Mouse (Mus musculus): Measurements from ENCODE around the gene Dvl3. TPM values are rescaled to one million over a fixed set of nuclear protein-coding genes. Genes with fewer than 3 reads are reported as not detected.
A peak's percentile ranks its signal among the peaks of the same experiment; 100 is the strongest.

Gene Dvl3
- polyA plus RNA-seq, 1 experiment: not detected

GRCm38 (mm10) chr16:20549161-20549560, 32.4 kb downstream of the Dvl3 start:
- peak overlapping the region; percentile 80 for H3K4me3 ChIP-seq (ENCODE audit: insufficient read depth, low read depth, low read length)
- TF ChIP-seq POLR2A (IDR thresholded peaks at IDR 0.05; ENCODE audit: insufficient read depth, low read depth, low read length) (no peak), CTCF (IDR thresholded peaks at IDR 0.05; ENCODE audit: insufficient read depth, low read depth, low read length) (no peak)
- no peak overlapping the region for H3K27ac ChIP-seq (ENCODE audit: insufficient read depth, low read depth, low read length)
- 46% methylated on average over 9 of the region's 9 CpGs for WGBS
- H3K4me1 ChIP-seq (ENCODE audit: control insufficient read depth, insufficient read depth, low read length): peaks cover 3% of the 10 kb centered on the region; the same call in 1 of the 2 replicates

- WGBS: 95% methylated on average over 5 of the region's 5 CpGs
Measured at GRCm38 (mm10) chr16:20551691-20552090, 34.9 kb downstream of the Dvl3 start.

GRCm38 (mm10) chr16:20552594-20552993, 35.8 kb downstream of the Dvl3 start:
- TF ChIP-seq CTCF (IDR thresholded peaks at IDR 0.05; ENCODE audit: insufficient read depth, low read depth, low read length): no peak
- TF ChIP-seq POLR2A (IDR thresholded peaks at IDR 0.05; ENCODE audit: insufficient read depth, low read depth, low read length): no peak
- Histone ChIP-seq H3K27ac (ENCODE audit: insufficient read depth, low read depth, low read length) (no peak overlapping the region), H3K4me1 (ENCODE audit: control insufficient read depth, insufficient read depth, low read length) (peaks cover 3% of the 10 kb centered on the region; the same call in 1 of the 2 replicates), H3K4me3 (ENCODE audit: insufficient read depth, low read depth, low read length) (no peak overlapping the region)
- WGBS: 61% methylated on average over 1 of the region's 1 CpGs

More at GRCm38 (mm10) chr16:20551691-20552090, 34.9 kb downstream of the Dvl3 start:
- TF ChIP-seq CTCF (IDR thresholded peaks at IDR 0.05; ENCODE audit: insufficient read depth, low read depth, low read length) (no peak), POLR2A (IDR thresholded peaks at IDR 0.05; ENCODE audit: insufficient read depth, low read depth, low read length) (no peak)
- H3K27ac ChIP-seq (ENCODE audit: insufficient read depth, low read depth, low read length): no peak overlapping the region
- H3K4me1 ChIP-seq (ENCODE audit: control insufficient read depth, insufficient read depth, low read length): peaks cover 3% of the 10 kb centered on the region; the same call in 1 of the 2 replicates
- no peak overlapping the region for H3K4me3 ChIP-seq (ENCODE audit: insufficient read depth, low read depth, low read length)

GRCm38 (mm10) chr16:20555000-20555399, 38.2 kb downstream of the Dvl3 start:
- Histone ChIP-seq H3K4me1 (ENCODE audit: control insufficient read depth, insufficient read depth, low read length) (no peaks in the 10 kb centered on the region), H3K4me3 (ENCODE audit: insufficient read depth, low read depth, low read length) (no peak overlapping the region), H3K27ac (ENCODE audit: insufficient read depth, low read depth, low read length) (no peak overlapping the region)
- WGBS: 86% methylated on average over 6 of the region's 6 CpGs
- TF ChIP-seq POLR2A (IDR thresholded peaks at IDR 0.05; ENCODE audit: insufficient read depth, low read depth, low read length) (no peak), CTCF (IDR thresholded peaks at IDR 0.05; ENCODE audit: insufficient read depth, low read depth, low read length) (no peak)

GRCm38 (mm10) chr16:20557381-20557780, 40.6 kb downstream of the Dvl3 start:
- H3K4me3 ChIP-seq (ENCODE audit: insufficient read depth, low read depth, low read length): no peak overlapping the region
- WGBS: 84% methylated on average over 7 of the region's 7 CpGs
- no peak for TF ChIP-seq CTCF (IDR thresholded peaks at IDR 0.05; ENCODE audit: insufficient read depth, low read depth, low read length)
- TF ChIP-seq POLR2A (IDR thresholded peaks at IDR 0.05; ENCODE audit: insufficient read depth, low read depth, low read length): no peak
- no peaks in the 10 kb centered on the region for H3K4me1 ChIP-seq (ENCODE audit: control insufficient read depth, insufficient read depth, low read length)
- H3K27ac ChIP-seq (ENCODE audit: insufficient read depth, low read depth, low read length): no peak overlapping the region

GRCm38 (mm10) chr16:20565075-20565474, 48.3 kb downstream of the Dvl3 start:
- TF ChIP-seq CTCF (IDR thresholded peaks at IDR 0.05; ENCODE audit: insufficient read depth, low read depth, low read length) (no peak), POLR2A (IDR thresholded peaks at IDR 0.05; ENCODE audit: insufficient read depth, low read depth, low read length) (no peak)
- no peak overlapping the region for H3K27ac ChIP-seq (ENCODE audit: insufficient read depth, low read depth, low read length)
- WGBS: 27% methylated on average over 1 of the region's 1 CpGs
- no peak overlapping the region for H3K4me3 ChIP-seq (ENCODE audit: insufficient read depth, low read depth, low read length)
- no peaks in the 10 kb centered on the region for H3K4me1 ChIP-seq (ENCODE audit: control insufficient read depth, insufficient read depth, low read length)

Other genes with a start within 250 kb of the Dvl3 start
- gene Parl, start 214.6 kb upstream of the Dvl3 start, polyA plus RNA-seq (2012; ENCODE audit: insufficient read depth, insufficient read length, low replicate concordance, missing spikeins): not detected in 2 replicates
- not detected in 2 replicates for gene Cyp2ab1, start 191.6 kb upstream of the Dvl3 start, polyA plus RNA-seq (2012; ENCODE audit: insufficient read depth, insufficient read length, low replicate concordance, missing spikeins)
- gene Abcc5, start 90.6 kb upstream of the Dvl3 start, polyA plus RNA-seq (2012; ENCODE audit: insufficient read depth, insufficient read length, low replicate concordance, missing spikeins): 577 and 578 TPM in 2 replicates
- not detected in 2 replicates for gene Eif2b5, start 18.2 kb upstream of the Dvl3 start, polyA plus RNA-seq (2012; ENCODE audit: insufficient read depth, insufficient read length, low replicate concordance, missing spikeins)
- gene Ap2m1, start 18.5 kb downstream of the Dvl3 start, polyA plus RNA-seq (2012; ENCODE audit: insufficient read depth, insufficient read length, low replicate concordance, missing spikeins): 512 and 992 TPM in 2 replicates
- gene Abcf3, start 31.6 kb downstream of the Dvl3 start, polyA plus RNA-seq (2012; ENCODE audit: insufficient read depth, insufficient read length, low replicate concordance, missing spikeins): not detected in 2 replicates
- not detected in 2 replicates for gene Vwa5b2, start 72.5 kb downstream of the Dvl3 start, polyA plus RNA-seq (2012; ENCODE audit: insufficient read depth, insufficient read length, low replicate concordance, missing spikeins)
- not detected in 2 replicates for gene Eef1akmt4, start 94.6 kb downstream of the Dvl3 start, polyA plus RNA-seq (2012; ENCODE audit: insufficient read depth, insufficient read length, low replicate concordance, missing spikeins)
- not detected in 2 replicates for gene Gm49333, start 94.6 kb downstream of the Dvl3 start, polyA plus RNA-seq (2012; ENCODE audit: insufficient read depth, insufficient read length, low replicate concordance, missing spikeins)
- not detected in 2 replicates for gene Alg3, start 94.8 kb downstream of the Dvl3 start, polyA plus RNA-seq (2012; ENCODE audit: insufficient read depth, insufficient read length, low replicate concordance, missing spikeins)
- gene Camk2n2, start 104.3 kb downstream of the Dvl3 start, polyA plus RNA-seq (2012; ENCODE audit: insufficient read depth, insufficient read length, low replicate concordance, missing spikeins): not detected in 2 replicates
- gene Ece2, start 112.8 kb downstream of the Dvl3 start, polyA plus RNA-seq (2012; ENCODE audit: insufficient read depth, insufficient read length, low replicate concordance, missing spikeins): not detected in 2 replicates
- 1,015 TPM in 1 of 2 replicates, not detected in the other for gene Psmd2, start 134.7 kb downstream of the Dvl3 start, polyA plus RNA-seq (2012; ENCODE audit: insufficient read depth, insufficient read length, low replicate concordance, missing spikeins)
- 96.5 and 986 TPM in 2 replicates for gene Eif4g1, start 151.3 kb downstream of the Dvl3 start, polyA plus RNA-seq (2012; ENCODE audit: insufficient read depth, insufficient read length, low replicate concordance, missing spikeins)
- gene Fam131a, start 176.3 kb downstream of the Dvl3 start, polyA plus RNA-seq (2012; ENCODE audit: insufficient read depth, insufficient read length, low replicate concordance, missing spikeins): not detected in 2 replicates
- not detected in 2 replicates for gene Polr2h, start 200.7 kb downstream of the Dvl3 start, polyA plus RNA-seq (2012; ENCODE audit: insufficient read depth, insufficient read length, low replicate concordance, missing spikeins)
- gene Clcn2, start 200.8 kb downstream of the Dvl3 start, polyA plus RNA-seq (2012; ENCODE audit: insufficient read depth, insufficient read length, low replicate concordance, missing spikeins): not detected in 2 replicates
- gene Chrd, start 216.1 kb downstream of the Dvl3 start, polyA plus RNA-seq (2012; ENCODE audit: insufficient read depth, insufficient read length, low replicate concordance, missing spikeins): not detected in 2 replicates
- not detected in 2 replicates for gene Thpo, start 217.5 kb downstream of the Dvl3 start, polyA plus RNA-seq (2012; ENCODE audit: insufficient read depth, insufficient read length, low replicate concordance, missing spikeins)